Mouse (Mus musculus) lung, postnatal 4 days (tissue): ENCODE data around the gene Gm21985.
"Not testable (repeated sequence)": the region's sequence is repeated elsewhere in the genome, so short reads cannot be mapped to it uniquely, and the experiment has no call there.

ENCODE experiments used
- DNase-seq, 2 experiments: peaks; one replicate each; pipeline ENCODE4 v3.0.0; 2021

The Gm21985 gene

DNA sequence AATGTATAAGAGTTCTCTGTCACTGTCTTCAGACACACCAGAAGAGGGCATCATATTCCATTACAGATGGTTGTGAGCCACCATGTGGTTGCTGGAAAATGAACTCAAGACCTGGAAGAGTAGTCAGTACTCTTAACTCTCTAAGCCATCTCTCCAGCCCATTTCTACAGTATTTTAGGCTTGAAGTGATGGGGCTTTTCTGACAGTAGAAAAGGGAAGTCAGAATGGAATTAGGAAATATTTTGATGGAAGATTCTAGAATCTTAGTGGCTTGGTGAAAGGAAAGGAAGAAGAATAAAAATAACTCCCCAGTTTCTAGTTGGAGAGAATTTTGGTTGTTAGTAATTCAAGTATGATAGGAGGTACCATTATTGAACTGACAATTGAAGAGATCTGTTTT lies 127.8 kb downstream of the Gm21985 start:
- DNase-seq, result no peak

GRCm38 (mm10) chr2:112396649-112397048 lies 130.5 kb downstream of the Gm21985 start:
- DNase-seq, result no peak

DNA sequence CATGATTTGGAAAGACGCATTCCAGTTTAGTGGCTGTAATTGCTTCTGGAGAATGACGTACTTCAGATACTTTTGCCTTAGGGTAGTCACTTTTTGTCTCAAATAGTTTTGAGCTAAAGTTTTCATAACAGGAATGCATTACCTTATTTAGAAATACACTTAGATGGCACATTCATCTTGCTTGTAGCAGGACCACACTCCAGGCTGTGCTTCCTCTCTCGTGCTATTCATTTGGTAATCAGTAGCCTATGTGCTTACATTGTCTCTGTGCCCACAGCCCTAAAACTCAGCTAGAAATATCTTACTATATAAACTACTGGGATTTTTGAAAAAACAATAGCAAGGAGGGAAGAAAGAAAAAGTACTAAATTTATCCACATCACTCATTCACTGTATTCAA lies 140.9 kb downstream of the Gm21985 start:
- DNase-seq, result no peak

DNA sequence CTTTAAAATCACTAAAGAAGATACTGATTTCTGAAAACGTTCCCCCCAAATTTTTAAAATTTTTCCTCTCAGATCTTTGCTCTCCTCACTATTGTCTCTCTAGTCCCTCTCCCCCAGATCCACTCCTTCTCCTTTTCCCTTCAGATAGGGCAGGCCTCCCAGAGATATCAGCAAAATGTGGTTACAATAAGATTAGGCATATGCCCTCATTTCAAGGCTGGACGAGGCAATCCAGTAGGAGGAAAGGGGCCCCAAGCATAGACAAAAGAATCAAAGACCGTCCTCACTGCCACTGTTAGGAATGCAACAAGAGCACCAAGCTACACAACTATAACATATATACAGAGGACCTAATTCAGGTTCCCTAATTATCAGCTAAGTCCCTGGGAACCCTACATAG lies 159.2 kb downstream of the Gm21985 start:
- DNase-seq, result no peak

GRCm38 (mm10) chr2:112428534-112428933 lies 162.4 kb downstream of the Gm21985 start:
- not testable (repeated sequence) for DNase-seq

DNA sequence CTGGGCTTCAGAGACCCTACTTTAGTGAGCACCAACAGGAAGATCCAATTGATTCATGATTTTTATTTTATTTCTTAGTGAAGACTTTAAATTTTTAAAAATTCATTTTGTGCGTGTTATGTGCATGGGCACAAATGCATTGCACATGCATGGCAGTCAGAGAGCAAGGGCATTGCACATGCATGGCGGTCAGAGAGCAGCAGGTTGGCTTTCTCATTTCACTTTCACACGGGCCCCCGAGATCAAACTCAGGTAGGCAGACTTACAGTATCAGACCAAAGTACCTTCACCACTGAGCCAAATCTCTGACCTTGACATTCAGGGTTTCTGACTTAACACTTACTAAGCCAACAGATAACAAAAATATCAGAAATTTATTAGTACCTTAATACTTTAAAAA lies 163.6 kb downstream of the Gm21985 start:
- no peak for DNase-seq

GRCm38 (mm10) chr2:112430403-112430802 lies 164.3 kb downstream of the Gm21985 start:
- no peak for DNase-seq

- no peak for DNase-seq
Observed at GRCm38 (mm10) chr2:112432523-112432922, 166.4 kb downstream of the Gm21985 start.

- peak in 1 of 2 experiments; percentile 9 for DNase-seq
Observed at GRCm38 (mm10) chr2:112433359-112433758, 167.2 kb downstream of the Gm21985 start.

DNA sequence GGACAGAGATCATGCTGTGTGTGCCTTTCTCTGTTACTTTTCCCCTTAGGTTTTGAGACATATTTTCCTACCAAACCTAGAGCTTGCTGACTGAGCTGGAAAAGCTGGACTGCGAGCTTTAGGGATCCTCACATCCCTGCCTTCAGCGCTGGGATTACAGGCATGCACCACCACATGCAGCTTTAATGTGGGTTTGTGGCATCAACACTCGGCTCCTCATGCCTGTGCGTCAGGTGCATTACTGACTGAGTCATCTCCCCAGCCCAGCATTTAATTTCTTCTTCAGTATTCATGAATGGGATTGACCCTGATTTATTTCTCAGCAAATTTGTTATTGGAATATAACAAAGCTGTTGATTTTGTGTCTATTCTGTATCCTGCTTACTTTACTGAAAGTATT lies 170.2 kb downstream of the Gm21985 start:
- DNase-seq, result no peak

DNA sequence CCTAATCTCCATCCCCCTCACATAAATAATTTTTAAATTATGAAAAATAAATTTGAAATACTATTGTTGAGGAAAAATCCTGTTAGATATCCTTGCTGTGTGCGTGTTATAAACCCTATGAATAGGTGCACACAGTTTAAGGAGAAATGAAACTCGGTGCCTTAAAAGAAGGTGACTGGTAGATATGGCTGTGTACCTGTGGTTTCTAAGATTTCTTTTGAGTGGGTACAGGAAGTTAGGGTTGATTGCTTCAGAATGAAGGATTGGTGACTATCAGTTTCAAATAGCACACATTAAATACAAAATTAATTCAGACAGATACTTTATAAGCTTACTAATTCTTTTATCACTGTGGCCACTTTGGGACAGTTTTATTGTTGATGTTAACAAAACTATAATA lies 171.5 kb downstream of the Gm21985 start:
- no peak for DNase-seq

DNA sequence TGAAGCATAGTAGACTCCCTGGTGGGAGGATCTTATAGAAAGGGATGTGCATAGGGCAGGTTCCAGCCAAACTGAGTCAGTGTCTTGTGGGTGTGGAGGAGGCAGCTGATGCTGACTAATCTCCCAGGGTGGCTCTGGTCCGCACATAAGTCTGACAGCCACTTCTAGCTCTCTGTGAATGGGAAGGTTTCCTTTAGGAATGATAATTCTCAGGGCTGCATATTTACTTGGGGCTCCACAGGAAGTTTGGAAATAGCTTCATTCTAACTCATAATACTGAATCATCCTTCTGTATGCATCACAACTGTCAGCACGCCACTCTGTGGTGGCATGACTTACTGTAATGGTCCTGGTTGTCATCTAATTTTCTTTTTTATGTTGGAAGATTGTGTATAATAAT lies 177.4 kb downstream of the Gm21985 start:
- no peak for DNase-seq

- DNase-seq, result no peak
Observed at GRCm38 (mm10) chr2:112445511-112445910, 179.4 kb downstream of the Gm21985 start.

GRCm38 (mm10) chr2:112448046-112448445 lies 181.9 kb downstream of the Gm21985 start:
- DNase-seq, result not testable (repeated sequence)

DNA sequence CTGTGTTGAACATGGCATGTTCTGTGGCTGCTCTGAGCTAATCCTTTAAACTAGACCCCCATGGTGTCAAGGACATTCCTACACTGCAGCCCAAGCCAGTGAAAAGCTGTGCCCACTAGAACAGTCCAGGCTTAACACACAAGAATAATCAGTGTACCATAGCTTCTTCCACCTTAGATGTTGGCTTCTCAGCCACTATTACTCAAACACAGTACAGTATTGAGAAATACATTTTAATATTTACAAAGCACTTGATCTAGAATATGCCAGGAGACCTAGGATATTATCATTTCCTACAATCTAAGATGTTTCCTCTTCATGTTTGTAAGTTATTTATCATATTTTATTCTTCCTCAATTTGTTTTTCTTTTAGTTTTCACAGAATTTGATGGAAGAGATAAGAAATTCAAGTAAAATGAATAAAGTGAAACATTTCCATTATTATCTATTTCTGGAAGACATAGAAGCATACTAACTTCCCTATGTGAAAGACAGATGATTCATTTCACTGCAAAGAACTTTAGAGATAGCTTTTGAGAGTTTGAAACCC lies 182.5 kb downstream of the Gm21985 start:
- no peak for DNase-seq

- DNase-seq, result peak in 1 of 2 experiments; percentile 31
Observed at GRCm38 (mm10) chr2:112449597-112450296, 183.6 kb downstream of the Gm21985 start.

- not testable (repeated sequence) for DNase-seq
Observed at GRCm38 (mm10) chr2:112452513-112452912, 186.4 kb downstream of the Gm21985 start.

DNA sequence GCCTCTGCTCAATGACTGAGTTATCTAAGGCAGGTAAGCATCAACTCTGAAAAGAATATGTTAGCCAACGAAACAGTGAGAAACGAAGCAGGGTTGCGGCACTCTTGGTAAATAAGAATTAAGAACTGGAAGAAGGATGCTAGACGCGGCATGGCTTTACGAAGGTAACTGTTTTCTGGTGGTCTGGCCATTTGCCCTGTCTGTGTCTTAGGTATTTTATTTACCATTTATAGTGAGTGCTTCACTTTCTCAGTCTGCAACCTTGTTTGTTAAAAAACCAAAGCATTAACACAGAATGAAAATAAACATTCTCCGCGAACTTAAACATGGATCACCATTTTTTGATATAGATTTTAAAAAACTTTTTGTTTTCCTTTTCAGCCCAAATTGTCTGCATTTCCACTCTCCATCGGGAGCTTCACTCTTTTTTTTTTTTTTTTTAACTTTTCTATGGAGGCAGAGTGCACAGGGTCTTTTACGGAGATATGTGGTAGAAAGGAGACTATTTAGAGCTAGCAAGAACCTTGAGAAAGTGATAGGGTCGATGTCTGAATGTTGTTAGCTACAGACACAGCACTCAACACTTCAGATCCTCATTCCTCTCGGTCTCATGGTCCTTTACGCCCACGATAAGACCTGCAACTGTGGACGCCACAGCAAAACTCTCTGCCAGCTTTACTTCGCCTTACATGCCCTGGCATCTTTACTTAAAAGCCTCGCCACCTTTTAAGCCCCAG lies 188.2 kb downstream of the Gm21985 start:
- no peak for DNase-seq

DNA sequence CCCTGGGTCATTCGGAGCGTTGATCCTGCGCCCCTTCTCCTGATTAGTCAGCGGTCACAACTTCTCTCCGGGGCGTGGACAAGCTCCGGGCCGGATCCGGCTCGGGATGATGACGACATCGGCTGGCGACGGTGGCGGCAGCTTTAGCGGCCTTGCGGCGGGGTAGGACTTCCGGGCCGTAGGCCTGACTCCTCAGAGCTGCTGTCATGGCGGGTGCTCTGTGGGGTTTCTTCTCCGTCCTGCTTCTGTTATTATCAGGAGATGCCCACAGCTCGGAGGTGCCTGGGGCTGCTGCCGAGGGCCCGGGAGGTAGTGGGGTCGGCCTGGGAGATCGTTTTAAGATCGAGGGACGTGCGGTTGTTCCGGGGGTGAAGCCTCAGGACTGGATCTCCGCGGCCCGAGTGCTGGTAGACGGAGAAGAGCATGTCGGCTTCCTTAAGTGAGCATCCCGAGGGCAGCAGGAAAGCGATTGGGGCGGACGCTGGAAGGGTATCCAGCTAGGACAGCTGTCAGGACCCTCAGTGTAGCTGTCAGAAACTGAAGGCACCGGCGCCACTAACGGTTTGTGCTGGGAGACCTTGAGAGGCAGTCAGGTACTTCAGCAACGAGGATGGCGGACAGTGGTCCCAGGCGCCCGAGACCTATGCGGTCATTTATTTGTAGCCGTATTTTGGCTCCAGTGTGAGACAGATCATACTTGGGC lies 188.9 kb downstream of the Gm21985 start, which contains the start of gene Emc7:
Emc7 (plus strand) TSS at position 136 of the 703 bp plus-strand sequence.
- peak; percentile 97 to 99 for DNase-seq
